Mouse (Mus musculus) bone marrow, adult 2 months (tissue): ENCODE results near the gene Pacrg.

ENCODE experiments used
- CTCF ChIP-seq: fragments of 200-500 bp; IDR thresholded peaks from 2 replicates; pipeline ENCODE4 v1.5.1; 2011; ENCODE audit warnings: low read length, control low read depth; ENCODE audit not compliant: control insufficient read depth, insufficient read depth
- POLR2A ChIP-seq: fragments of 200-500 bp; IDR thresholded peaks from 2 replicates; pipeline ENCODE4 v1.6.1; 2011; ENCODE audit warnings: low read depth, mild to moderate bottlenecking, control low read depth, low read length, borderline replicate concordance; ENCODE audit not compliant: control insufficient read depth

- no peak for TF ChIP-seq POLR2A
- TF ChIP-seq CTCF, result no peak
These were observed 204.1 kb downstream of the Pacrg start for GRCm38 (mm10) chr17:10635955-10636470.
